Mouse (Mus musculus) liver, embryonic 12.5 days (tissue): ENCODE data around the gene Zfp365. TPM values are rescaled to one million over a fixed set of nuclear protein-coding genes. Genes with fewer than 3 reads are reported as not detected.
A peak's percentile ranks its signal among the peaks of the same experiment; 100 is the strongest.

ENCODE experiments used
- ATAC-seq: fragments of 200-750 bp; cut with Nextera tagmentation; 2 replicates; pipeline ENCODE4 v1.8.0; 2017; ENCODE audit warnings: moderate number of reproducible peaks, mild to moderate bottlenecking, moderate library complexity
- H3K27ac ChIP-seq: fragments of 300-500 bp; sonication (generic); 2 replicates; pipeline ENCODE4 v1.5.1; 2016; ENCODE audit warnings: mild to moderate bottlenecking
- H3K27me3 ChIP-seq: fragments of 300-500 bp; sonication (generic); replicated peaks from 2 replicates; pipeline ENCODE4 v1.6.1; 2016; ENCODE audit warnings: mild to moderate bottlenecking, moderate library complexity
- H3K36me3 ChIP-seq: fragments of 300-500 bp; sonication (generic); 2 replicates; pipeline ENCODE4 v1.6.1; 2016; ENCODE audit warnings: mild to moderate bottlenecking, moderate library complexity
- H3K4me1 ChIP-seq: fragments of 300-500 bp; sonication (generic); 2 replicates; pipeline ENCODE4 v1.6.1; 2016
- H3K4me2 ChIP-seq: fragments of 300-500 bp; sonication (generic); 2 replicates; pipeline ENCODE4 v1.6.1; 2016; ENCODE audit warnings: mild to moderate bottlenecking, moderate library complexity
- H3K4me3 ChIP-seq: fragments of 300-500 bp; sonication (generic); 2 replicates; pipeline ENCODE4 v1.5.1; 2016; ENCODE audit warnings: mild to moderate bottlenecking, moderate library complexity
- H3K9ac ChIP-seq: fragments of 300-500 bp; sonication (generic); 2 replicates; pipeline ENCODE4 v1.6.1; 2016; ENCODE audit warnings: mild to moderate bottlenecking, moderate library complexity
- H3K9me3 ChIP-seq: fragments of 300-500 bp; sonication (generic); replicated peaks from 2 replicates; pipeline ENCODE4 v1.6.1; 2016; ENCODE audit warnings: mild to moderate bottlenecking, moderate library complexity
- WGBS: fragments of 180-500 bp; shearing (Covaris S2); methylation state at CpG from one replicate; pipeline ENCODE4 v1.1.7; 2016; ENCODE audit not compliant: insufficient replicate concordance; 5-methylcytosine and 5-hydroxymethylcytosine counted together
- polyA plus RNA-seq: library from polyadenylated mRNA; unstranded; fragments of >200 nt; fragmentation: Nextera tagmentation; extraction: Ambion mirVana; gene quantifications from 2 replicates; pipeline ENCODE4 v1.2.1, GENCODE M21; 2016

Zfp365 gene
- polyA plus RNA-seq, 1 experiment from 2014 or later = 0.12 TPM

DNA sequence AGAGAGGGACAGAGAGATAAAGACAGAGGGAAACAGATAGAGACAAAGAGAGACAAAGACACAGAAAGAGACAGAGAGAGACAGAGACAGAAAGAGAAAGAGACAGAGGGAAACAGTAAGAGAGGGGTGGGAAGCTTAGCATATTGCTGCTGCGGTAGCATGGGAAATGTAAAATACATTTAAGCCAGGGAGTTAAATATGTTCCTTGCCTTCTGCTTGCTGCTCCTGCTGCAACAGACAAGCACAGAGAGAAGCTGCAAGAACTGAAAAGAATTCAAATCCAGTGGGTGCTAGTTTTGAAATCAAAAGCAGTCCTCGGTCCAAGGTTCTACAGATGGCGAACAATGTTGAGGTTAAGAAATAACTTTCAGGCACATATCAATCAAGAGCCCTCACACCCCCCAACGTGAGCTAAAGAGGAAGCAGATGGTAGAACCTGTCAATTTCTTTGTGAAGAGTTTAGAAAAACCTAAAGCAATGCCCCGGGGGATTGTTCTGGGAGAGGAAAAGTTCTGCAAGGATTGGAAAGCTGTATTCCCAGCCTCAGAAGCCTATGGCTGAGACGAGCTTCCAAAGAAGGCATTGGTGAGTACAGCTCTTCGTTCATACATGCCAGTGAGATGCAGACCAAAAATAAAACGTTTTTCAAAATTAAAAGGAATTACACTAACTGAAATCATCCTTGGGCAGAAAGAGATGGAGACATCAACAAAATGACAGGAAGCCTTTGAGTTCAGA, 15.4 kb upstream of the Zfp365 start:
- Histone ChIP-seq H3K9me3 (no peaks in the 10 kb centered on the region), H3K27me3 (no peaks in the 10 kb centered on the region), H3K4me1 (no peaks in the 10 kb centered on the region)

DNA sequence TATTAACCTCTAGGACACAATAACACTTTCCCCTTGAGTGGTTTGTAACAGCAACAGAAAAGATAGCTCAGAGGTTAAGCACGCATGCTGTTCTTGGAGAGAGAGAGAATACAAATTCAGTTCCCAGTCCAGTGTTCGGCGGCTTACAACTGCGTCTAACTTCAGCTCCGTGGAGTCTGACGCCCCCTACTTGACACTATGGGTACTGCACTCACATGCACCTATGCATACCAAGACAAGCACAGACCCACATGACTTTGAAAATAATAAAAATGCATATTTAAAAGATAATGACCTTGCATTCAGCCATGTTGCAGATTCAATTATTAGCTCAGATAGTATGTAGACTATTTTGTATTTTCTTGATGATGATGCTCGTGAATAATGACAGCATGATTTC, 11.6 kb upstream of the Zfp365 start:
- Histone ChIP-seq H3K27me3 (no peaks in the 10 kb centered on the region), H3K36me3 (no peaks in the 10 kb centered on the region), H3K9ac (no peak overlapping the region), H3K9me3 (no peaks in the 10 kb centered on the region), H3K4me2 (no peak overlapping the region), H3K27ac (no peak overlapping the region), H3K4me1 (no peaks in the 10 kb centered on the region), H3K4me3 (no peak overlapping the region)
- WGBS = 40% methylated on average over 7 of the region's 7 CpGs
- ATAC-seq = no peak

More for the DNA sequence above, 15.4 kb upstream of the Zfp365 start:
- no peaks in the 10 kb centered on the region for H3K36me3 ChIP-seq
- no peak for ATAC-seq
- H3K4me3 ChIP-seq = no peak overlapping the region
- 46% methylated on average over 8 of the region's 8 CpGs for WGBS
- H3K27ac ChIP-seq = no peak overlapping the region
- H3K9ac ChIP-seq = no peak overlapping the region
- H3K4me2 ChIP-seq = no peak overlapping the region

DNA sequence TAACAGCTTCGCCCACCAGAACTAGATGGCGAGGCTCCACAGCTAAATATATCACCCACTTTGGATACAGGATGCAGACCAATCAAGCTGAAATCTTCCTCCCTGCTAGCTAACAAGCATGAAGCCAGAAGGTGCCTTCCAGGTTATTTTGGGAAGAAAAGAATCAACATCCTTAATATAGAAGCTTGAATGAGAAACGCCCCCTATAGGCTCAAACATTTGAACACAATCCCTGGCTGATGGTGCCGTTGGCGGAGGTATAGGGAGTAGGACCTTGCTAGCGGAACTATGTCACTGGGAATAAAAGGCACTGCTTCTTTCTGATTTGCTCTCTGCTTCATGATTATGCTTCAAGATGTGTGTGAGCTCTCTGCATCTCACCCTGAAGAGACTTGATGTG, 9.3 kb upstream of the Zfp365 start:
- ATAC-seq = no peak
- Histone ChIP-seq H3K4me1 (no peaks in the 10 kb centered on the region), H3K4me3 (no peak overlapping the region), H3K27me3 (no peaks in the 10 kb centered on the region), H3K27ac (no peak overlapping the region), H3K4me2 (no peak overlapping the region), H3K36me3 (no peaks in the 10 kb centered on the region), H3K9me3 (no peaks in the 10 kb centered on the region), H3K9ac (no peak overlapping the region)
- WGBS = 76% methylated on average over 6 of the region's 6 CpGs

DNA sequence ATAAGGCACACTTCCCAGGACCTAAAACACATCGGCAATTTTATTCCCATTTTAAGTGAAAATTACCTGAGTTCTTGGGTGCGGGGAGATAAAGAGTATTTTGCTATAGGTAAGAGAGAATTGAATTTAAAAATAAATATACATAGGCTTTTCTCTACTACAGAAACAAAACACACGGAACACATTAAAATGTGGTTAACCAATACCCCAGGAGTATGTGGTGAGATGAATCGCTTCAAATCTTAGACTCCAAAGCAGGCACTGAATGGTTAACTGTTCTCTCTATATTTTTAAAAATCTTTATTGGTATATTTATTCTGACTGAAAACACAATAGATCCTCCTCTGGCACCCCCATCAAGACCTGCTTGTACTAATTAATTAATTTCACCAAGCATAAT, 7.2 kb upstream of the Zfp365 start:
- H3K4me3 ChIP-seq = no peak overlapping the region
- no peak overlapping the region for H3K27ac ChIP-seq
- 78% methylated on average over 4 of the region's 4 CpGs for WGBS
- H3K9me3 ChIP-seq = no peaks in the 10 kb centered on the region
- H3K36me3 ChIP-seq = no peaks in the 10 kb centered on the region
- no peaks in the 10 kb centered on the region for H3K4me1 ChIP-seq
- no peak overlapping the region for H3K4me2 ChIP-seq
- H3K27me3 ChIP-seq = no peaks in the 10 kb centered on the region
- no peak overlapping the region for H3K9ac ChIP-seq
- no peak for ATAC-seq

DNA sequence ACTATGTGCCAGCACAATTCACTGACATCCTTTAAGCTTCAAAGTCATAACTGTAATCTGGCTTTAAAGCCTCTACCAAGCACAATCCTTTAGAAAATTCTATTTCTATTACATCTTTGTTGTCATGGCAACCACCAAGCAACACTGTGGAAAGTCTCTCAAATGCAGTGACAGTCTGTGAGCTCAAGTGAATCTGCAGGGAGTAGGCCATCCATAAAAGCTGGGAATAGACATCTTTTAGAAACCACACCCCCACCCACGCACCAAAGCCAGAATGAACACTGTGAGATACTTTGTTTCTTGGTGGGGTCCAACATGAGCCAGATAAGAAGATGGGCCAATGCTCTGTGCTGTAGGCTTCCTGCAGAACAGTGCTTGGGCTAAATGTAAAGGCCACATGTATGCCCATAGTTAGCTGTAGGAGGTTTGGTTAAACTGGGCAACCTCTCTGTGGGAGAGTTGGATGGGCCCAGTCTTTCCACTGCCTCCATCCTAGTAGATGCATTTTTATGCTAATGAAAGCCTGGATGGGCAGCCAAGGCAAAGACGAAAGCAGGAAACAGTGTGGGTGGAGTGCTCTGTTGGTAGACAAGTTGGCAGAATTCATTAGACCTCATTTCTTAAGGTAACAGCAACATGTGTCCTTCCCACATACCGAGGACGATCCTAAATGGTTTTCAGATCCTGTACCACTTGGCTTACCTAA, 5.9 kb upstream of the Zfp365 start:
- Histone ChIP-seq H3K27me3 (peaks cover 2% of the 10 kb centered on the region; the same call in 1 of the 2 replicates), H3K9ac (no peak overlapping the region), H3K4me2 (no peak overlapping the region), H3K4me3 (no peak overlapping the region), H3K9me3 (no peaks in the 10 kb centered on the region), H3K4me1 (no peaks in the 10 kb centered on the region), H3K27ac (no peak overlapping the region), H3K36me3 (no peaks in the 10 kb centered on the region)
- no peak for ATAC-seq
- WGBS = 56% methylated on average over 4 of the region's 4 CpGs

DNA sequence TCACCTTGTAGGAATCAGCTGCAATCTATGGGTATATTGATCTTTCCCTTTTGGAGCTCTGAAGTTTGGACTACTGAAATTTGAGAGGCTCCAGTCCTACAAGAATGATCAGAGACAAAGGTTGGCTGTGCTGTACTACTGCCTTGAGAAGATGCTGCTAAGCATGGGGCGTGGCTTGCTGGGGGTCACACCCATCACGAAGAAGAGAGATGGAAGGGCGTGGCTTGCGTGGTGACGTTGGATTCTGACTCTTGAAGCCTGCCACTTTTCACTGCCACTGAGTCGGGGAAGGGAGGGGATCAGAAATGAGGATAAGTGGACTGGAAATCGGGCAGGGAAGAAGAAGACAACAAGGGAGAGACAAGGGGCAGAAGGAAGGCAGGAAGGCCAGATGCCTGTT, 4.9 kb upstream of the Zfp365 start:
- 34% methylated on average over 7 of the region's 7 CpGs for WGBS
- Histone ChIP-seq H3K27ac (no peak overlapping the region), H3K36me3 (no peaks in the 10 kb centered on the region), H3K9me3 (no peaks in the 10 kb centered on the region), H3K4me1 (no peaks in the 10 kb centered on the region), H3K9ac (no peak overlapping the region), H3K4me3 (no peak overlapping the region), H3K4me2 (no peak overlapping the region), H3K27me3 (peaks cover 10% of the 10 kb centered on the region)
- ATAC-seq = no peak

DNA sequence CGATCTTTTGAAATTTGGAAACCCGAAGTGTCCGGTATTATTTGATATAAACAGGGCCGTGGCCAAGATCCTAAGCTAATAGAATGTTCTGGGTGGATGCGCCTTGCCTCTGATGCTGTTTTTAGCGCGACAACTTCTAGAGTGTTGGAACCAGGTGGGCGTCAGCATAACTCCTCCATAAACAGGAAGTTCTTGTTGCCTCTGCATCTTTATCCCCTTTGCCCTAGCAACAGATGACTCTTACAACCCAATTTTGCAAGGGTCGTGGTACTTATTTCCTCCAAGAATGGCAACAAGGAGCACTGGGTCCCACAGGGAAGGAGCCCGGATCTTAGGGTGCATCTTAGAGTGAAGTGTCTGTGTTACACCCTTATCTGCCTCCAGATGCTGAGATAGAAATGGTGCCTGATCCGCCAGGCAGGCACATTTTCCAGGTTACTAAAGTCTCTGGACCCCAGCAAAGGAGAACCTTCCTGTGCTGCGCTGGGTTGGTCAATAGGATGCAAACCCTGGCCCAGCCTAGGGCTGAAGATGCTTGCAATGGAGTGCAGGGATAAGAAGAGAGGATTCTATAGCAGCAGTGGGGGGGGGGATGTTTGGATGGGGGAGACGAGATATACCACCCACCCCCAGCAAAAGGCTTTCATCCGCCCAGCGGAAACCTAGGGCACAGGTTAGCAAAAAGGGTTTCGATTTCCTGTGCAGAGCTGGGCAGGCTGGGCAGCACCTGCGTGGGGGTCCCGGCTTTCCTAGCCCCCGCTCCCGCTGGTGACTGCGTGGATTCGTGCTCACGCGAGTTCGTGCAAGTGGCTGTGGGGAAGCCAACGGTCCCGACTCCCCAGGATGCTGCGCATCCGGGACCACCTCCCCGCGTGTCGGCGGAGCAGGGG, 770 bp downstream of the Zfp365 start:
- no peak overlapping the region for H3K9ac ChIP-seq
- peak overlapping the region; percentile 69 for H3K4me2 ChIP-seq
- no peaks in the 10 kb centered on the region for H3K36me3 ChIP-seq
- WGBS = 18% methylated on average over 33 of the region's 33 CpGs
- peaks cover 36% of the 10 kb centered on the region for H3K27me3 ChIP-seq
- peak overlapping the region; percentile 48 for H3K4me3 ChIP-seq
- no peak overlapping the region for H3K27ac ChIP-seq
- 0 out of 2 replicates have a peak, but pooled peaks cover 4% of the 10 kb centered on the region for H3K4me1 ChIP-seq
- no peak for ATAC-seq
- no peaks in the 10 kb centered on the region for H3K9me3 ChIP-seq

DNA sequence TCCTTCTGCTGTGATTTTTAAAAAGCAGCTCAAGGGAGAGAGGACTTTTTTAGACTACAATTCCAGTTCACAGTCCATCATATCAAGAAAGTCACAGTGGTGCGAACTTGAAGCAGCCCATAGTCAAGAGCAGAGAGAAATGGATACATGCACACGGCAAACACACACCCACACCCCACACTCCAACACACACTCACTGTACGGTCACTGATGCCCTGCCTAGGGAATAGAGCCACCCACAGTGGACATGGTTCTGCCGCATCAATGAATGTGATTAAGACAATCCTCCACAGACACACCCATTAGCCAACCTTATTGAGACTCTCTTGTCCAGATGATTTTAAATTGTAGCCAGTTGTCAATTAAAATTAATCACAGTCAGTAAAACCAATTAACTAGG, 4.5 kb downstream of the Zfp365 start:
- Histone ChIP-seq H3K4me1 (0 out of 2 replicates have a peak, but pooled peaks cover 4% of the 10 kb centered on the region), H3K9me3 (no peaks in the 10 kb centered on the region), H3K9ac (no peak overlapping the region), H3K4me2 (no peak overlapping the region), H3K27me3 (peaks cover 30% of the 10 kb centered on the region), H3K36me3 (no peaks in the 10 kb centered on the region), H3K4me3 (no peak overlapping the region), H3K27ac (no peak overlapping the region)
- no peak for ATAC-seq
- 69% methylated on average over 4 of the region's 4 CpGs for WGBS

DNA sequence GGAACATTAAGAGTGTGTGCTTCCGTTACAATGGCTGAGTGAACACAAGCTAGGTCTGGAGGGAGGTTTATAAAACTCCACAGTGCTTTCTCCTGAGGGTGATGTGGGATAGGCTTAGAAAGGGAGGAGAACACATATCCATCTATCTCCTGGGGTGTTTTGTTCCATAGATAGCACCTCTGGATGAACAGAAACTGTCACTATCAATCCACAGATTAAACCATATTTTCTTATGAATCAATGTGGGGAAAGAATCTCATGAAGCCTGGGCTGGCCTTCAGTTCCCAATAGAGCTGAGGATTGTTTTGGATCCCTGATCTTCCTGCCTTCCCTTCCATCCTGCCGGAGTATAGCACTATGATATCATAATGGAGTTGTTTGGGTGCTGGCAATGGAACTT, 5.5 kb downstream of the Zfp365 start:
- Histone ChIP-seq H3K9ac (no peak overlapping the region), H3K9me3 (no peaks in the 10 kb centered on the region), H3K4me3 (no peak overlapping the region), H3K27ac (no peak overlapping the region), H3K27me3 (peaks cover 21% of the 10 kb centered on the region), H3K4me2 (no peak overlapping the region), H3K4me1 (0 out of 2 replicates have a peak, but pooled peaks cover under 1% of the 10 kb centered on the region), H3K36me3 (no peaks in the 10 kb centered on the region)
- ATAC-seq = no peak
- WGBS = 69% methylated on average over 2 of the region's 2 CpGs

DNA sequence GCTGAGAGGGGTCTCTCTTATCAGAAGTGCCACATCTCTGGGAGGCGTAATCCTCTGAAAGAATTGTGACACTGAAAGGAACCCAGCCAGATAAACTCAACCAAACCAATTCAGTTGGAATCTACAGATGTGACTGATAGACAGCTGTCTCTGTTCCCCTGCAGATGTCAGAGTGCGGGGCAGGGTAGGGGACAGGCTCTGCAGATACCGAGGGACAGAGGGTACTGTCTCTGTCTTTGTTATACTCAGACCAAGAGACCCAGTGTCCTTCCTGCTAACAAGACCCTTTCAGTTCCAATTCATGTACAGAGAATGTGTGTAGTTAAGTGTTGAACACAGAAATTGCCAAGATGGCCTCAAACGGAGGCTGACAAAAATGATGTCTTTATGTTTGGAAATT, 6.4 kb downstream of the Zfp365 start:
- Histone ChIP-seq H3K4me2 (no peak overlapping the region), H3K27me3 (peaks cover 13% of the 10 kb centered on the region; the same call in 1 of the 2 replicates), H3K9ac (no peak overlapping the region), H3K9me3 (no peaks in the 10 kb centered on the region), H3K36me3 (no peaks in the 10 kb centered on the region), H3K4me3 (no peak overlapping the region), H3K27ac (no peak overlapping the region), H3K4me1 (no peaks in the 10 kb centered on the region)
- no peak for ATAC-seq
- 49% methylated on average over 4 of the region's 4 CpGs for WGBS

DNA sequence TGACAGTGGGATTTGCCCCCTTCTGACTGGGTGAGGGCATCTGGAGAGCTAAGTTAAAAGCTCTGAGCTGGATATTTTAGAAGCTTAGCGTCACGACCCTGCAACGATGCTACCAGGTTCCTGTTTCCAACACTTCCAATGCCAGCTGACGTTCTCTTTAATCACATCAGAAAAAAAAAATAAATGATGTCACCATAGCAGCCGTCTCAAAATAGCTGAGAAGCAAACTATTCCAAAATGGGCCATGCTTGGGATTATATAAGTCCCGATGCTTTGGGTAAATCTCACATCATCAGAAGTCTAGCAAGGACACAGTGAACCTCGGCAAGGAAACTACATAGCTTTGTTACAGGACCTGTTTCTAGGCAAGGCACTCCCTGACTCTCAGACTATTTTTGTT, 9.1 kb downstream of the Zfp365 start:
- ATAC-seq = no peak
- no peak overlapping the region for H3K9ac ChIP-seq
- H3K9me3 ChIP-seq = no peaks in the 10 kb centered on the region
- no peak overlapping the region for H3K4me3 ChIP-seq
- no peak overlapping the region for H3K4me2 ChIP-seq
- 58% methylated on average over 7 of the region's 7 CpGs for WGBS
- H3K27me3 ChIP-seq = no peaks in the 10 kb centered on the region
- H3K4me1 ChIP-seq = no peaks in the 10 kb centered on the region
- no peak overlapping the region for H3K27ac ChIP-seq
- H3K36me3 ChIP-seq = no peaks in the 10 kb centered on the region

DNA sequence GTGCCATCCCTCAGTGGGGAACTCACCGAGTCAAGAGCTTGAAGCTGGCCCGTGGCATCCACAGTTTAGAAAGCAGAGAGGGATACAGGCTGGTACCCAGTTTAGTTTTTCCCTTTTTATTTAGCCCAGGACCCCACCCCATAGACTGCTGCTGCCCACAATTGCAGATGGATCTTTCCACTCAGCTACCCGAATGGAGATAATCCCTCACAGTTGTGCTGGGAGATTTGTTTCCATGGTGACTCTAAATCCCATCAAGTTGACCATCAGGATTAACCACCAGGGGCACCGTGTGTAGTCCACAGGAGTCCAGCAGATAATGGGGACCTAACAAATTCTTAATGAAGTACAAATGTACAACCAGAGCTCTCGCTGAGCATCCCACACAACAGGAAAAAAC, 11.3 kb downstream of the Zfp365 start:
- H3K27me3 ChIP-seq = no peaks in the 10 kb centered on the region
- H3K9ac ChIP-seq = no peak overlapping the region
- H3K4me3 ChIP-seq = no peak overlapping the region
- no peak overlapping the region for H3K27ac ChIP-seq
- whole genome bisulfite sequencing = 40% methylated on average over 5 of the region's 5 CpGs
- no peaks in the 10 kb centered on the region for H3K4me1 ChIP-seq
- no peaks in the 10 kb centered on the region for H3K36me3 ChIP-seq
- no peak for ATAC-seq
- H3K4me2 ChIP-seq = no peak overlapping the region
- H3K9me3 ChIP-seq = no peaks in the 10 kb centered on the region
